Mouse (Mus musculus): ENCODE data around the gene Baiap2. TPM values are rescaled to one million over a fixed set of nuclear protein-coding genes. Genes with fewer than 3 reads are reported as not detected.
A peak's percentile ranks its signal among the peaks of the same experiment; 100 is the strongest.

Baiap2 gene
- polyA plus RNA-seq, 1 experiment = 78.1 TPM

DNA sequence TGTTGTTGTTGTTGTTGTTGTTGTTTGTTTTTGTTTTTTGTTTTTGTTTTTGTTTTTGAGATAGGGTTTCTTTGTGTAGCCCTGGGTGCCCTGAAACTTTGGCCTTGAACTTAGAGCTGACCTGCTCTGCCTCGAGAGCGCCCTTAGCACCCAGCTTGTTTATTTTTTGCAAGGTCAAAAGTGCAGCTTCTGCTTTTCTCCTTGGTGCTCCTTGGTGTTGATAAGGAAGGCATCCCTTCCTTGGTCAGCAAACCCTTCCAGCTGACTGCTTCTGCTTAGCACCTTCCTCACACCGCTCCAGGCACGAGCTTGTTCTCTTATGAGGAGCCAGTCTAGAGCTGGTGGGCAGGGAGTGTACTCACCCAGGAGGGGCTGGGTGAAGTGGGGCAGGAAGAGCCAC lies 11.7 kb downstream of the Baiap2 start:
- Histone ChIP-seq H3K27me3 (replicated peaks; ENCODE audit: control insufficient read depth, insufficient read depth, low read length) (no peaks in the 10 kb centered on the region), H3K4me1 (ENCODE audit: control insufficient read depth, insufficient read depth, low read length) (peaks cover 41% of the 10 kb centered on the region), H3K4me3 (ENCODE audit: insufficient read depth, low read depth, low read length) (no peak overlapping the region), H3K27ac (ENCODE audit: insufficient read depth, low read depth, low read length) (peak overlapping the region; percentile 36; the same call in 1 of the 2 replicates), H3K36me3 (ENCODE audit: control insufficient read depth, insufficient read depth, low read length) (no peaks in the 10 kb centered on the region)
- TF ChIP-seq POLR2A (IDR thresholded peaks at IDR 0.05; ENCODE audit: low read depth, low read length) (no peak), CTCF (conservative IDR thresholded peaks at IDR 0.05; ENCODE audit: insufficient read depth, insufficient read length, low read depth, low read length) (no peak)
- WGBS = 38% methylated on average over 4 of the region's 4 CpGs
- DNase-seq = peak; percentile 56

DNA sequence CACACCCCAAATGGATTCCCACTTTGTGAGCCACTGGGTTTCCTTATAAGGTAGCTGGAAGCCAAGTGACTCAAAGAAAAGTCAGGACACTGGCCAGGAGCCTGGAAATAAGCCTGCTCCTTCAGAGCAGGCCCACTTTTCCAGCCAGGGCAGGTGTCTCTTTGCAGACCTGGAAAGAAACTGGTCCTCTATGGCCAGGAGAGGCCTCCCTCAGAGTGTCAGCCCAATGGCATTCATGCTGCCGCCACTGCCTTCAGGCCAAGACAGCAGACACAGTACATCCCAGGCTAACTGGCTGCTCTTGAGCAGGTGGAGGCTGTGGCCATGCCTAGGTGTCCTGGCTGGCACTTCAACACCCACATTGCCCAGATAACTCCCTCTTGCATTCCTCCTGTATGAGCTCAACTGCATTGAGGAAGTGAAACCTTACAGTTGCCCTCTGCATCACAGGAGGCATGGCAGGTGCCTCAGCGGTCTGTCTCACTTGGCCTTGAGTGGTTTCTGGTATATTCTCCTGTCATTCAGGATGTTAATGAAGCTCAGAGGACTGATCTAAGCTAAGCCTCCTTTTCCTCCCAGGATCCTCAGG lies 12.3 kb downstream of the Baiap2 start:
- H3K27me3 ChIP-seq (replicated peaks; ENCODE audit: control insufficient read depth, insufficient read depth, low read length) = no peaks in the 10 kb centered on the region
- H3K4me3 ChIP-seq (ENCODE audit: insufficient read depth, low read depth, low read length) = no peak overlapping the region
- H3K4me1 ChIP-seq (ENCODE audit: control insufficient read depth, insufficient read depth, low read length) = peaks cover 43% of the 10 kb centered on the region
- H3K27ac ChIP-seq (ENCODE audit: insufficient read depth, low read depth, low read length) = peak overlapping the region; percentile 47
- H3K36me3 ChIP-seq (ENCODE audit: control insufficient read depth, insufficient read depth, low read length) = no peaks in the 10 kb centered on the region
- TF ChIP-seq POLR2A (IDR thresholded peaks at IDR 0.05; ENCODE audit: low read depth, low read length) (no peak), CTCF (conservative IDR thresholded peaks at IDR 0.05; ENCODE audit: insufficient read depth, insufficient read length, low read depth, low read length) (no peak)
- DNase-seq = no peak
- 57% methylated on average over 2 of the region's 2 CpGs for WGBS

- H3K27ac ChIP-seq (ENCODE audit: insufficient read depth, low read depth, low read length) = peak overlapping the region; percentile 47
- peaks cover 43% of the 10 kb centered on the region for H3K4me1 ChIP-seq (ENCODE audit: control insufficient read depth, insufficient read depth, low read length)
- 36% methylated on average over 3 of the region's 3 CpGs for WGBS
- no peak overlapping the region for H3K4me3 ChIP-seq (ENCODE audit: insufficient read depth, low read depth, low read length)
- peak; percentile 67 for DNase-seq
- H3K36me3 ChIP-seq (ENCODE audit: control insufficient read depth, insufficient read depth, low read length) = no peaks in the 10 kb centered on the region; the same call in 1 of the 2 replicates
- H3K27me3 ChIP-seq (replicated peaks; ENCODE audit: control insufficient read depth, insufficient read depth, low read length) = no peaks in the 10 kb centered on the region
- no peak for TF ChIP-seq POLR2A (IDR thresholded peaks at IDR 0.05; ENCODE audit: low read depth, low read length)
- TF ChIP-seq CTCF (conservative IDR thresholded peaks at IDR 0.05; ENCODE audit: insufficient read depth, insufficient read length, low read depth, low read length) = no peak
Measured at GRCm38 (mm10) chr11:119955432-119955831, 12.9 kb downstream of the Baiap2 start.

DNA sequence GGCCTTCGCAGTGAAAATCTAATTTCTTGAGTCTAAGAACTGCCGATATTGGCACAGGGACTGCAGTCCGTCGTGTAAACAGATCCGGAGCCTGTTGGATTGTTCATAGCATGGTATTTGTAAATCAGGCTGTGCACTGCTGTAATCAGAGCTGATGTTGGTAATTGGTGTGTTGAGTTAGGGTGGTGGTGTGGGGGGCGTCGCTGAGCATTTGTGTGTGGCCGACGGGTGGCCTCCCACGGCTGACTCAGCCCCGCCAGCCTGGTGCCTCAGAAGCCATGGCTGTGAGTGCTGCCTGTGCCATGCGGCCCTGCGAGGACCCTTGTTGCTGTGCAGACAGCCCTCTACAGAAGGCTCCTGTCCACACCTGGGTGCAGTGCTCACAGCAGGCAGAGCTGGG lies 14.0 kb downstream of the Baiap2 start:
- Histone ChIP-seq H3K4me3 (ENCODE audit: insufficient read depth, low read depth, low read length) (no peak overlapping the region), H3K36me3 (ENCODE audit: control insufficient read depth, insufficient read depth, low read length) (no peaks in the 10 kb centered on the region; the same call in 1 of the 2 replicates), H3K27me3 (replicated peaks; ENCODE audit: control insufficient read depth, insufficient read depth, low read length) (no peaks in the 10 kb centered on the region), H3K27ac (ENCODE audit: insufficient read depth, low read depth, low read length) (no peak overlapping the region), H3K4me1 (ENCODE audit: control insufficient read depth, insufficient read depth, low read length) (peaks cover 40% of the 10 kb centered on the region)
- no peak for DNase-seq
- TF ChIP-seq POLR2A (IDR thresholded peaks at IDR 0.05; ENCODE audit: low read depth, low read length) (no peak), CTCF (conservative IDR thresholded peaks at IDR 0.05; ENCODE audit: insufficient read depth, insufficient read length, low read depth, low read length) (no peak)
- 77% methylated on average over 13 of the region's 13 CpGs for WGBS

- no peak overlapping the region for H3K4me3 ChIP-seq (ENCODE audit: insufficient read depth, low read depth, low read length)
- H3K4me1 ChIP-seq (ENCODE audit: control insufficient read depth, insufficient read depth, low read length) = peaks cover 18% of the 10 kb centered on the region
- DNase-seq = peak; percentile 70
- 0 out of 2 replicates have a peak overlapping the region, but pooled peaks have one; percentile 4 for H3K27ac ChIP-seq (ENCODE audit: insufficient read depth, low read depth, low read length)
- 74% methylated on average over 7 of the region's 7 CpGs for WGBS
- no peaks in the 10 kb centered on the region for H3K27me3 ChIP-seq (replicated peaks; ENCODE audit: control insufficient read depth, insufficient read depth, low read length)
- TF ChIP-seq CTCF (conservative IDR thresholded peaks at IDR 0.05; ENCODE audit: insufficient read depth, insufficient read length, low read depth, low read length) (no peak), POLR2A (IDR thresholded peaks at IDR 0.05; ENCODE audit: low read depth, low read length) (no peak)
- no peaks in the 10 kb centered on the region; the same call in 1 of the 2 replicates for H3K36me3 ChIP-seq (ENCODE audit: control insufficient read depth, insufficient read depth, low read length)
Measured at GRCm38 (mm10) chr11:119958856-119959255, 16.3 kb downstream of the Baiap2 start.

GRCm38 (mm10) chr11:119959714-119960113 lies 17.2 kb downstream of the Baiap2 start:
- no peaks in the 10 kb centered on the region for H3K27me3 ChIP-seq (replicated peaks; ENCODE audit: control insufficient read depth, insufficient read depth, low read length)
- peaks cover 10% of the 10 kb centered on the region for H3K4me1 ChIP-seq (ENCODE audit: control insufficient read depth, insufficient read depth, low read length)
- no peak for TF ChIP-seq POLR2A (IDR thresholded peaks at IDR 0.05; ENCODE audit: low read depth, low read length)
- no peak for TF ChIP-seq CTCF (conservative IDR thresholded peaks at IDR 0.05; ENCODE audit: insufficient read depth, insufficient read length, low read depth, low read length)
- 74% methylated on average over 4 of the region's 4 CpGs for WGBS
- H3K36me3 ChIP-seq (ENCODE audit: control insufficient read depth, insufficient read depth, low read length) = no peaks in the 10 kb centered on the region; the same call in 1 of the 2 replicates
- DNase-seq = no peak
- no peak overlapping the region for H3K4me3 ChIP-seq (ENCODE audit: insufficient read depth, low read depth, low read length)
- no peak overlapping the region for H3K27ac ChIP-seq (ENCODE audit: insufficient read depth, low read depth, low read length)

GRCm38 (mm10) chr11:119960671-119961070 lies 18.1 kb downstream of the Baiap2 start:
- TF ChIP-seq CTCF (conservative IDR thresholded peaks at IDR 0.05; ENCODE audit: insufficient read depth, insufficient read length, low read depth, low read length) (no peak), POLR2A (IDR thresholded peaks at IDR 0.05; ENCODE audit: low read depth, low read length) (no peak)
- 92% methylated on average over 6 of the region's 6 CpGs for WGBS
- Histone ChIP-seq H3K4me3 (ENCODE audit: insufficient read depth, low read depth, low read length) (no peak overlapping the region), H3K27me3 (replicated peaks; ENCODE audit: control insufficient read depth, insufficient read depth, low read length) (no peaks in the 10 kb centered on the region), H3K36me3 (ENCODE audit: control insufficient read depth, insufficient read depth, low read length) (no peaks in the 10 kb centered on the region; the same call in 1 of the 2 replicates), H3K4me1 (ENCODE audit: control insufficient read depth, insufficient read depth, low read length) (0 out of 2 replicates have a peak, but pooled peaks cover 2% of the 10 kb centered on the region), H3K27ac (ENCODE audit: insufficient read depth, low read depth, low read length) (no peak overlapping the region)
- no peak for DNase-seq

Data from kidney, adult 2 months (tissue).